Mouse (Mus musculus) kidney, embryonic 15.5 days (tissue): Measurements from ENCODE around the gene Trim2. TPM values are rescaled to one million over a fixed set of nuclear protein-coding genes. Genes with fewer than 3 reads are reported as not detected.

Experiments
- ATAC-seq: fragments of 200-750 bp; cut with Nextera tagmentation; replicated peaks from 2 replicates; pipeline ENCODE4 v1.8.0; 2017; ENCODE audit warnings: moderate TSS enrichment; ENCODE audit not compliant: low FRiP score
- H3K27ac ChIP-seq: fragments of 300-500 bp; sonication (generic); 2 replicates; pipeline ENCODE4 v1.5.1; 2015; ENCODE audit warnings: mild to moderate bottlenecking, inconsistent platforms
- H3K27me3 ChIP-seq: fragments of 300-500 bp; sonication (generic); 2 replicates; pipeline ENCODE4 v1.6.1; 2015; ENCODE audit warnings: inconsistent platforms
- H3K36me3 ChIP-seq: fragments of 300-500 bp; sonication (generic); 2 replicates; pipeline ENCODE4 v1.6.1; 2015; ENCODE audit warnings: inconsistent platforms
- H3K4me1 ChIP-seq: fragments of 300-500 bp; sonication (generic); 2 replicates; pipeline ENCODE4 v1.6.1; 2015; ENCODE audit warnings: inconsistent platforms
- H3K4me2 ChIP-seq: fragments of 300-500 bp; sonication (generic); 2 replicates; pipeline ENCODE4 v1.6.1; 2015; ENCODE audit warnings: moderate library complexity, mild to moderate bottlenecking, inconsistent platforms
- H3K4me3 ChIP-seq: fragments of 300-500 bp; sonication (generic); replicated peaks from 2 replicates; pipeline ENCODE4 v1.5.1; 2015; ENCODE audit warnings: mild to moderate bottlenecking, inconsistent platforms
- H3K9ac ChIP-seq: fragments of 300-500 bp; sonication (generic); 2 replicates; pipeline ENCODE4 v1.6.1; 2015; ENCODE audit warnings: mild to moderate bottlenecking, inconsistent platforms
- H3K9me3 ChIP-seq: fragments of 300-500 bp; sonication (generic); replicated peaks from 2 replicates; pipeline ENCODE4 v1.6.1; 2016; ENCODE audit warnings: inconsistent platforms
- WGBS: fragments of 180-500 bp; shearing (Covaris S2); methylation state at CpG from one replicate; pipeline ENCODE4 v1.1.7; 2015; ENCODE audit warnings: mixed read lengths; 5-methylcytosine and 5-hydroxymethylcytosine counted together
- polyA plus RNA-seq: library from polyadenylated mRNA; unstranded; fragments of >200 nt; fragmentation: Nextera tagmentation; extraction: Ambion mirVana; gene quantifications from 2 replicates; pipeline ENCODE4 v1.2.1, GENCODE M21; 2015

Trim2 gene
- polyA plus RNA-seq = 27.5 and 27.8 TPM in 2 replicates

GRCm38 (mm10) chr3:84306777-84307176 lies at the start of gene Trim2:
Trim2 (minus strand) TSS chr3:84306877.
- WGBS = 96% methylated on average over 3 of the region's 3 CpGs

GRCm38 (mm10) chr3:84355930-84356689 lies 49.4 kb upstream of the Trim2 start:
- Histone ChIP-seq H3K36me3 (no peaks in the 10 kb centered on the region), H3K4me2 (no peak overlapping the region), H3K9me3 (no peaks in the 10 kb centered on the region), H3K4me1 (peaks cover 6% of the 10 kb centered on the region; the same call in 1 of the 2 replicates), H3K9ac (no peak overlapping the region), H3K27me3 (no peaks in the 10 kb centered on the region; the same call in 1 of the 2 replicates), H3K4me3 (no peak overlapping the region), H3K27ac (no peak overlapping the region)
- peak; percentile 74; the same call in 1 of the 2 replicates for ATAC-seq
- WGBS = 54% methylated on average over 12 of the region's 12 CpGs

More at GRCm38 (mm10) chr3:84306777-84307176, at the start of gene Trim2:
- no peak within 1 kb of the TSS for H3K9ac ChIP-seq
- H3K4me2 ChIP-seq = no peak within 1 kb of the TSS
- no peaks in the 10 kb centered on the region for H3K36me3 ChIP-seq
- no peak within 1 kb of the TSS for H3K4me3 ChIP-seq
- H3K9me3 ChIP-seq = no peaks in the 10 kb centered on the region
- H3K4me1 ChIP-seq = peaks cover 20% of the 10 kb centered on the region
- no peak within 1 kb of the TSS for H3K27ac ChIP-seq
- ATAC-seq = no peak
- H3K27me3 ChIP-seq = peaks cover 42% of the 10 kb centered on the region

GRCm38 (mm10) chr3:84352353-84353034 lies 45.8 kb upstream of the Trim2 start:
- H3K27ac ChIP-seq = no peak overlapping the region
- H3K4me3 ChIP-seq = no peak overlapping the region
- H3K4me2 ChIP-seq = no peak overlapping the region
- no peaks in the 10 kb centered on the region for H3K9me3 ChIP-seq
- no peak for ATAC-seq
- H3K9ac ChIP-seq = no peak overlapping the region
- H3K27me3 ChIP-seq = no peaks in the 10 kb centered on the region; the same call in 1 of the 2 replicates
- peaks cover 17% of the 10 kb centered on the region for H3K4me1 ChIP-seq
- WGBS = 56% methylated on average over 5 of the region's 5 CpGs
- no peaks in the 10 kb centered on the region for H3K36me3 ChIP-seq

- H3K4me2 ChIP-seq = no peak overlapping the region
- H3K4me1 ChIP-seq = peaks cover 38% of the 10 kb centered on the region
- 93% methylated on average over 6 of the region's 6 CpGs for WGBS
- no peaks in the 10 kb centered on the region for H3K9me3 ChIP-seq
- ATAC-seq = 0 out of 2 replicates have a peak, but pooled peaks have one; percentile 41
- no peak overlapping the region for H3K27ac ChIP-seq
- H3K9ac ChIP-seq = no peak overlapping the region
- H3K27me3 ChIP-seq = no peaks in the 10 kb centered on the region; the same call in 1 of the 2 replicates
- H3K36me3 ChIP-seq = no peaks in the 10 kb centered on the region
- H3K4me3 ChIP-seq = no peak overlapping the region
These were observed 43.6 kb upstream of the Trim2 start for GRCm38 (mm10) chr3:84350311-84350710.

- H3K36me3 ChIP-seq = no peaks in the 10 kb centered on the region
- no peak overlapping the region for H3K4me2 ChIP-seq
- ATAC-seq = no peak
- no peak overlapping the region for H3K4me3 ChIP-seq
- H3K27me3 ChIP-seq = no peaks in the 10 kb centered on the region; the same call in 1 of the 2 replicates
- peaks cover 43% of the 10 kb centered on the region for H3K4me1 ChIP-seq
- H3K9me3 ChIP-seq = no peaks in the 10 kb centered on the region
- 86% methylated on average over 10 of the region's 10 CpGs for WGBS
- H3K9ac ChIP-seq = no peak overlapping the region
- no peak overlapping the region for H3K27ac ChIP-seq
These were observed 43.1 kb upstream of the Trim2 start for GRCm38 (mm10) chr3:84349771-84350170.

- Histone ChIP-seq H3K9me3 (no peaks in the 10 kb centered on the region), H3K4me1 (peaks cover 40% of the 10 kb centered on the region), H3K36me3 (no peaks in the 10 kb centered on the region), H3K4me3 (no peak overlapping the region), H3K27me3 (no peaks in the 10 kb centered on the region), H3K27ac (no peak overlapping the region; the same call in 1 of the 2 replicates), H3K4me2 (no peak overlapping the region), H3K9ac (no peak overlapping the region)
- no peak for ATAC-seq
- WGBS = 62% methylated on average over 4 of the region's 4 CpGs
These were observed 40.7 kb upstream of the Trim2 start for GRCm38 (mm10) chr3:84347426-84347825.

- no peak overlapping the region for H3K4me2 ChIP-seq
- H3K9me3 ChIP-seq = no peaks in the 10 kb centered on the region
- ATAC-seq = no peak
- no peak overlapping the region for H3K4me3 ChIP-seq
- WGBS = 11% methylated on average over 10 of the region's 10 CpGs
- peaks cover 40% of the 10 kb centered on the region for H3K4me1 ChIP-seq
- H3K27me3 ChIP-seq = no peaks in the 10 kb centered on the region
- H3K36me3 ChIP-seq = no peaks in the 10 kb centered on the region
- H3K9ac ChIP-seq = no peak overlapping the region
- H3K27ac ChIP-seq = no peak overlapping the region; the same call in 1 of the 2 replicates
These were observed 39.9 kb upstream of the Trim2 start for GRCm38 (mm10) chr3:84346456-84347150.

- Histone ChIP-seq H3K4me1 (peaks cover 40% of the 10 kb centered on the region), H3K4me3 (peak overlapping the region; percentile 43), H3K27ac (no peak overlapping the region), H3K4me2 (peak overlapping the region; percentile 85), H3K27me3 (no peaks in the 10 kb centered on the region), H3K9me3 (no peaks in the 10 kb centered on the region), H3K9ac (no peak overlapping the region), H3K36me3 (no peaks in the 10 kb centered on the region)
- peak; percentile 12; the same call in 1 of the 2 replicates for ATAC-seq
- WGBS = 34% methylated on average over 6 of the region's 6 CpGs
These were observed 38.9 kb upstream of the Trim2 start for GRCm38 (mm10) chr3:84345646-84345980.

- H3K9ac ChIP-seq = no peak overlapping the region
- peak; percentile 30; the same call in 1 of the 2 replicates for ATAC-seq
These were observed 38.3 kb upstream of the Trim2 start for GRCm38 (mm10) chr3:84344725-84345645.

GRCm38 (mm10) chr3:84343101-84343500 lies 36.4 kb upstream of the Trim2 start:
- Histone ChIP-seq H3K9me3 (no peaks in the 10 kb centered on the region), H3K4me2 (no peak overlapping the region), H3K27ac (no peak overlapping the region), H3K4me1 (peaks cover 34% of the 10 kb centered on the region), H3K9ac (no peak overlapping the region), H3K27me3 (no peaks in the 10 kb centered on the region), H3K4me3 (no peak overlapping the region), H3K36me3 (no peaks in the 10 kb centered on the region)
- 90% methylated on average over 9 of the region's 9 CpGs for WGBS
- ATAC-seq = no peak

More at GRCm38 (mm10) chr3:84344725-84345645, 38.3 kb upstream of the Trim2 start:
- Histone ChIP-seq H3K4me1 (peaks cover 40% of the 10 kb centered on the region), H3K36me3 (no peaks in the 10 kb centered on the region), H3K9me3 (no peaks in the 10 kb centered on the region), H3K4me2 (peak overlapping the region; percentile 85), H3K27me3 (no peaks in the 10 kb centered on the region), H3K27ac (peak overlapping the region; percentile 70), H3K4me3 (peak overlapping the region; percentile 43)
- WGBS = 13% methylated on average over 28 of the region's 28 CpGs

- Histone ChIP-seq H3K4me1 (peaks cover 25% of the 10 kb centered on the region), H3K36me3 (no peaks in the 10 kb centered on the region), H3K27me3 (no peaks in the 10 kb centered on the region), H3K4me3 (no peak overlapping the region), H3K9me3 (no peaks in the 10 kb centered on the region), H3K27ac (peak overlapping the region; percentile 75), H3K9ac (no peak overlapping the region), H3K4me2 (no peak overlapping the region)
- peak; percentile 55 for ATAC-seq
- WGBS = 38% methylated on average over 7 of the region's 7 CpGs
These were observed 35.1 kb upstream of the Trim2 start for GRCm38 (mm10) chr3:84341811-84342210.
